Mouse (Mus musculus): ENCODE results near the gene Pde6h. TPM values are rescaled to one million over a fixed set of nuclear protein-coding genes. Genes with fewer than 3 reads are reported as not detected.

Gene Pde6h
- polyA plus RNA-seq, 1 experiment from 2014 or later: 0.40 TPM

DNA sequence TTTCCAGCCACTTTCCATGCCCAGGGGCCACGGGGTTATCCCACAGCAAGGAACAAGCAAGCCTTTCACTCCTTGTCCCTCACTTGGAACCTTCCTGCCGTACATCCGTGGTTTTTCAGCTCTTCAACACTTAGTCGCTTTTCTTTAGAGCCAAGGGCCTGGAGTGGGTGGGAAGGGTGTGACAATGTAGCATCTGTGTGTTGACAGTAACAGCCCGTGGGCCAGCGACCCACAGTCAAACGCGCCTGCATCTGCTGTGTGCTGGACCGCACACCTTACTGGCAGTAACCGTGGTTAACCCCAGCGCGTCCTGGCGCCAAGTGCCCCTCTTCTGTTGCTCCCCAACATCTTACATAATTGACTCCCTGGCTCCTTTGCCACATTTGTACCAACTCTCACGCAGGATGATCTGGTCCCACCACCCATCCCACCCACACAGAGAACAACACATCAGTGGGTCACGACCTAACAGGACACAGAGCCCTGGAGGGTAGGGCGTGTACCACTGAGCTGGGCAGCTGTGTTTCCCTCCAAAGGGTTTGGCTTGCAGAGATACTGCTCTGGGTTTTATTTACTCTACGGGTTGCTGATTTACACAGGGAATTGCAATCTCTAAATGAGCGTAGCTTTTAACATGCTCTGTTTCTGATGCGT lies 17.2 kb upstream of the Pde6h start:
- Histone ChIP-seq H3K4me1 (replicated peaks; ENCODE audit: control insufficient read depth, insufficient read depth) (peaks cover 11% of the 10 kb centered on the region; the same call in 1 of the 2 replicates), H3K27ac (replicated peaks) (peak overlapping the region; percentile 73), H3K9me3 (ENCODE audit: control insufficient read depth, low read length) (no peaks in the 10 kb centered on the region), H3K27me3 (ENCODE audit: control insufficient read depth, insufficient read depth, low read length) (no peaks in the 10 kb centered on the region), H3K9ac (ENCODE audit: low read length) (no peak overlapping the region), H3K36me3 (ENCODE audit: control insufficient read depth, insufficient read depth, low read length) (no peaks in the 10 kb centered on the region), H3K4me2 (replicated peaks; ENCODE audit: low read depth) (no peak overlapping the region), H3K4me3 (ENCODE audit: low read depth, low read length) (no peak overlapping the region)
- ATAC-seq (ENCODE audit: low FRiP score, low TSS enrichment): peak; percentile 75
- 53% methylated on average over 19 of the region's 19 CpGs for WGBS
- DNase-seq (ENCODE audit: low spot score): no peak
- no peak for TF ChIP-seq CTCF (IDR thresholded peaks at IDR 0.05; ENCODE audit: low read depth)
- TF ChIP-seq EP300 (optimal IDR thresholded peaks at IDR 0.05): no peak

GRCm38 (mm10) chr6:136906937-136907293 lies 16.7 kb upstream of the Pde6h start:
- Histone ChIP-seq H3K9me3 (ENCODE audit: control insufficient read depth, low read length) (no peaks in the 10 kb centered on the region), H3K4me3 (ENCODE audit: low read depth, low read length) (no peak overlapping the region), H3K27me3 (ENCODE audit: control insufficient read depth, insufficient read depth, low read length) (no peaks in the 10 kb centered on the region), H3K36me3 (ENCODE audit: control insufficient read depth, insufficient read depth, low read length) (no peaks in the 10 kb centered on the region), H3K27ac (replicated peaks) (peak overlapping the region; percentile 69), H3K9ac (ENCODE audit: low read length) (no peak overlapping the region), H3K4me2 (replicated peaks; ENCODE audit: low read depth) (no peak overlapping the region), H3K4me1 (replicated peaks; ENCODE audit: control insufficient read depth, insufficient read depth) (peaks cover 11% of the 10 kb centered on the region; the same call in 1 of the 2 replicates)
- DNase-seq (ENCODE audit: low spot score): no peak
- no peak for TF ChIP-seq CTCF (IDR thresholded peaks at IDR 0.05; ENCODE audit: low read depth)
- no peak for TF ChIP-seq EP300 (optimal IDR thresholded peaks at IDR 0.05)
- ATAC-seq (ENCODE audit: low FRiP score, low TSS enrichment): peak; percentile 55
- WGBS: 49% methylated on average over 10 of the region's 10 CpGs

DNA sequence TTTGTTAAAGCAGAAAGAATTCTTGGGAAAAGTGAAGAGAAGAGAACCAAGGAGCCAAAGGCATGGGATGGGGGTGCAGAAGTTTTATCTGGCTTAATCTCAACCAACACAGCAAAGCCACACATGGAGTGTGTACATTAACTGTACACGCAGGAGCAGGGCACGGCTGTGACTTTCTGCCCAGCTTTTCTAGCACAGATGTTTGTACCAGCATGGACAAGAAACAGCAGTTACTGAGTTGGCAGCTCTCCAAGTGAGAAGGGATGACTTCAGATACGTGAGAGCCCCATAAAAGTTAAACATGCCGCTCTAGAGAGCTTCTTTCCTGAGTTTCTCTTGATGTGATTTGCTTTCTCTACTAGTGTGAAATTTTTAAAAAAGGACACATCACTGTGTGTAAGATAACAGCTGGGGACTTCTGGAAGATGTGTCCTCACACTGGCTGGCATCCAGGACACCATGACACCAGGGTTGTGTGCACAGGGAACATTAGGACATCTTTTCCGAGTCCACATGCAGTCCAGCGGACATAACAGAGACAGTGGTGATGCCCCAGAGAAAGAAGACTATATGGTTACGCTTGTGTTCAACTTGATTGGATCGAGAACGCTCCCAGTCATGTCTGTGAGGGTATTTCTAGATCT lies 13.3 kb upstream of the Pde6h start:
- Histone ChIP-seq H3K4me3 (ENCODE audit: low read depth, low read length) (no peak overlapping the region), H3K9me3 (ENCODE audit: control insufficient read depth, low read length) (no peaks in the 10 kb centered on the region), H3K4me1 (replicated peaks; ENCODE audit: control insufficient read depth, insufficient read depth) (peaks cover 11% of the 10 kb centered on the region; the same call in 1 of the 2 replicates), H3K36me3 (ENCODE audit: control insufficient read depth, insufficient read depth, low read length) (no peaks in the 10 kb centered on the region), H3K27ac (replicated peaks) (peak overlapping the region; percentile 70), H3K27me3 (ENCODE audit: control insufficient read depth, insufficient read depth, low read length) (no peaks in the 10 kb centered on the region), H3K9ac (ENCODE audit: low read length) (no peak overlapping the region), H3K4me2 (replicated peaks; ENCODE audit: low read depth) (no peak overlapping the region)
- 51% methylated on average over 9 of the region's 9 CpGs for WGBS
- no peak for DNase-seq (ENCODE audit: low spot score)
- TF ChIP-seq CTCF (IDR thresholded peaks at IDR 0.05; ENCODE audit: low read depth) (no peak), EP300 (optimal IDR thresholded peaks at IDR 0.05) (no peak)
- ATAC-seq (ENCODE audit: low FRiP score, low TSS enrichment): no peak

DNA sequence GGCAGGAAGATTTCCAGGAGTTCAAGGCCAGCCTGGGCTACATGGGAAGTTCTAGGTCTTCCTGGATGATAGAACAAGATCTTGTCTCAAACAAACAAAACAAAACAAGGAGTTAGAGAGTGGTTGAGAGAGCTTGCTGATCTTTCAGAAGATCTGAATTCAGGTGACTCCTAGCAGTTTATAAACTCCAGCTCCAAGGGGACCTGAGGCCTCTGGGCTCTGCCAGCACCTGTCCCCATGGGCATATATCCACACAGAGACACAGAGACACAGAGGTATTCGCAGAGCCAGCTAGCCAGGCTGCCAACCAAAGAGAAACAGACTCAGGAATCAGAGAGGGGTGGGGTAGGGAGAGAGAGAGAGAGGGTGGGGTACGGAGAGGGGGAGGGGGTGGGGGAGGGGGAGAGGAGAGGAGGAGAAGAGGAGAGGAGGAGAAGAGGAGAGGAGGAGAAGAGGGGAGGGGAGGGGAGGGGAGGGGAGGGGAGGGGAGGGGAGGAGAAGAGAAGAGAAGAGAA lies 10.8 kb upstream of the Pde6h start:
- no peaks in the 10 kb centered on the region for H3K9me3 ChIP-seq (ENCODE audit: control insufficient read depth, low read length)
- DNase-seq (ENCODE audit: low spot score) (no peak), ATAC-seq (ENCODE audit: low FRiP score, low TSS enrichment) (no peak)
- 0 out of 2 replicates have a peak, but pooled peaks cover 6% of the 10 kb centered on the region for H3K4me1 ChIP-seq (replicated peaks; ENCODE audit: control insufficient read depth, insufficient read depth)
- peak overlapping the region; percentile 67 for H3K27ac ChIP-seq (replicated peaks)
- WGBS: 57% methylated on average over 1 of the region's 2 CpGs
- TF ChIP-seq EP300 (optimal IDR thresholded peaks at IDR 0.05) (no peak), CTCF (IDR thresholded peaks at IDR 0.05; ENCODE audit: low read depth) (no peak)
- no peak overlapping the region for H3K9ac ChIP-seq (ENCODE audit: low read length)
- no peak overlapping the region for H3K4me2 ChIP-seq (replicated peaks; ENCODE audit: low read depth)
- H3K4me3 ChIP-seq (ENCODE audit: low read depth, low read length): no peak overlapping the region
- H3K36me3 ChIP-seq (ENCODE audit: control insufficient read depth, insufficient read depth, low read length): no peaks in the 10 kb centered on the region
- no peaks in the 10 kb centered on the region for H3K27me3 ChIP-seq (ENCODE audit: control insufficient read depth, insufficient read depth, low read length)

GRCm38 (mm10) chr6:136913384-136914126 lies 10.1 kb upstream of the Pde6h start:
- DNase-seq (ENCODE audit: low spot score): peak; percentile 84
- ATAC-seq (ENCODE audit: low FRiP score, low TSS enrichment): peak; percentile 88
- Histone ChIP-seq H3K36me3 (ENCODE audit: control insufficient read depth, insufficient read depth, low read length) (no peaks in the 10 kb centered on the region), H3K4me1 (replicated peaks; ENCODE audit: control insufficient read depth, insufficient read depth) (0 out of 2 replicates have a peak, but pooled peaks cover 8% of the 10 kb centered on the region), H3K4me2 (replicated peaks; ENCODE audit: low read depth) (peak overlapping the region; percentile 40), H3K9me3 (ENCODE audit: control insufficient read depth, low read length) (no peaks in the 10 kb centered on the region), H3K9ac (ENCODE audit: low read length) (no peak overlapping the region), H3K4me3 (ENCODE audit: low read depth, low read length) (no peak overlapping the region), H3K27ac (replicated peaks) (peak overlapping the region; percentile 78), H3K27me3 (ENCODE audit: control insufficient read depth, insufficient read depth, low read length) (no peaks in the 10 kb centered on the region)
- 11% methylated on average over 18 of the region's 18 CpGs for WGBS
- TF ChIP-seq EP300 (optimal IDR thresholded peaks at IDR 0.05) (peak; percentile 48), CTCF (IDR thresholded peaks at IDR 0.05; ENCODE audit: low read depth) (no peak)
